Mouse (Mus musculus) spleen, adult 2 months (tissue): ENCODE data around the gene Scfd2.

Source experiments
- CTCF ChIP-seq: fragments of 200-500 bp; IDR thresholded peaks from 2 replicates; pipeline ENCODE4 v1.5.1; 2011; ENCODE audit warnings: mild to moderate bottlenecking, inconsistent platforms; ENCODE audit not compliant: insufficient read depth, insufficient read length, insufficient replicate concordance; ENCODE audit errors: extremely low read depth
- POLR2A ChIP-seq: fragments of 200-500 bp; IDR thresholded peaks from 2 replicates; pipeline ENCODE4 v1.6.1; 2011; ENCODE audit warnings: low read depth, low read length, inconsistent platforms

DNA sequence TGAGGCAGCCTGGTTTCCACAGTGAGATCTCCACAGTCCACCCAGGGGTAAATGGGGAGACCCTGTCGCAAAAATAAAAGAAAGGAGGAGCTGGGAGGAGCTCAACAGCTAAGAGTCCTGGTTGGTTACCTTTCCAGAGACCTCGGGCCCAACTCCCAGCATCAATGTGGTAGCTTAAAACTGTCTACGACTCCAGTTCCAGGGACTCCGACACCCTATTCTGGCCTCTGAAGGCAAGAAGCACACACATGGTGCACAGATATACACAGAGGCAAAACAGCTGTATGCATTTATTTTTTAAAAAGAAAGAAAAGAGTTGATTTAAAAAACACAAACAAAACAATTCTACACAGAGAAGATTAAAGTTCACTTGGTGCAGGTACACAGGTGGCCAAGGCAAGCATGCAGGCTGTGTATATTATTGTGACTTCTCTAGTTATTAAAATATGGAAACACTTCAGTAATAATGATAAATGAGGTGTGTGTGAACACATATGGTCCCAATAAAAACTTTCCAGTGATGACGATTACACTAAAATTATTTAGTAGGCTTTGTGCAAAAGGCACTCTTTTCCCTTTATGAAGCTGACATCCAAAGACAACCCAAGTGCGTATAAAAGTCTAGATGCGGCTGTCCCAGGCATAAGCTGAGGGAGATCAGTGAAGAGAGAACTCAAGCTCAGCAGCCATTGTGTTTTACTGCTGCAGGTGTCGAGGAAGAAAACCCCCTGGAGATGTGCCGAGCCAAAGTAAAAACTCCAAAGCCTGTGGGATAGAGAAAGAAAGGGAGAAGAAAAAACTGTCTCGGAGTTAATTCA is 83.8 kb downstream of the Scfd2 start:
- no peak for TF ChIP-seq CTCF
- TF ChIP-seq POLR2A: no peak
